Mouse (Mus musculus): ENCODE measurements around the gene Calm1.

DNA sequence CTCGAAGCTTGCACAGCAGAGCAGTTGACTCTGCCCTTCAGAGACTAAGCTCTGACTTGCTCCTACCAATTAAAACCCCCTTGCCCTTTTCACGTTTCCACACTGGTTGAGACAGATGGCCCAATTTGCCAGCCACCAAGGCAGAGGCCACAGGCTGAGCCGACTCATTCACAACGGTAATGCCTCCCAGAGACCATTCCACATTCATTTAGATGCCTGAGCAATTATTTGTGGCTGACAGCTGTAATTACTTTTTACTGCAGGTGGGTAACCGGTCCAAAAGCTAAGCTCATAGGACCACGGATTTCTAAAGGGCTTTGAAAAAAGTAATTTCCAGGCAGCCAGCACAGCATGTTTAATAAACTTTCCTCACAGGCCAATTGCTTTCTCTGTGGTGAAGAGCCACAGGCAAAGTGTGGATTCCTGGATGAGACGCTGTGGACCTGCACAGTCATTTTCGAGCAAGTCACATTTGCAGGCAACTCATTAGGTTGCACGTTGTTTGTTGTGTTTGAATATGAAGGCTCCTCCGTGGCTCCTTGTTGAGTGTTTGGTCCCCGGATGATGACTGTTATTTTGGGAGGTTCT is 22.7 kb upstream of the Calm1 start:
- TF ChIP-seq CTCF (IDR thresholded peaks at IDR 0.05; ENCODE audit: extremely low read depth, insufficient read depth, low read length) (no peak), POLR2A (IDR thresholded peaks at IDR 0.05; ENCODE audit: extremely low read depth, insufficient read depth, low read length) (no peak)
